Mouse (Mus musculus) forebrain, embryonic 15.5 days (tissue): ENCODE data around the gene A4galt. TPM values are rescaled to one million over a fixed set of nuclear protein-coding genes. Genes with fewer than 3 reads are reported as not detected.
A peak's percentile ranks its signal among the peaks of the same experiment; 100 is the strongest.

Experiments
- ATAC-seq: fragments of 200-750 bp; cut with Nextera tagmentation; replicated peaks from 2 replicates; pipeline ENCODE4 v1.8.0; 2017; ENCODE audit warnings: mild to moderate bottlenecking, moderate TSS enrichment, moderate library complexity
- H3K27ac ChIP-seq: fragments of 300-500 bp; sonication (generic); replicated peaks from 2 replicates; pipeline ENCODE4 v1.5.1; 2015; ENCODE audit warnings: mild to moderate bottlenecking, inconsistent platforms
- H3K27me3 ChIP-seq: fragments of 300-500 bp; sonication (generic); 2 replicates; pipeline ENCODE4 v1.6.1; 2015; ENCODE audit warnings: inconsistent platforms
- H3K36me3 ChIP-seq: fragments of 300-500 bp; sonication (generic); 2 replicates; pipeline ENCODE4 v1.6.1; 2015; ENCODE audit warnings: mild to moderate bottlenecking, inconsistent platforms
- H3K4me1 ChIP-seq: fragments of 300-500 bp; sonication (generic); 2 replicates; pipeline ENCODE4 v1.6.1; 2015; ENCODE audit warnings: inconsistent platforms
- H3K4me2 ChIP-seq: fragments of 300-500 bp; sonication (generic); replicated peaks from 2 replicates; pipeline ENCODE4 v1.6.1; 2015; ENCODE audit warnings: mild to moderate bottlenecking, inconsistent platforms
- H3K4me3 ChIP-seq: fragments of 300-500 bp; sonication (generic); 2 replicates; pipeline ENCODE4 v1.5.1; 2015; ENCODE audit warnings: mild to moderate bottlenecking, inconsistent platforms
- H3K9ac ChIP-seq: fragments of 300-500 bp; sonication (generic); replicated peaks from 2 replicates; pipeline ENCODE4 v1.6.1; 2015; ENCODE audit warnings: mild to moderate bottlenecking, inconsistent platforms
- H3K9me3 ChIP-seq: fragments of 300-500 bp; sonication (generic); 2 replicates; pipeline ENCODE4 v1.6.1; 2016; ENCODE audit warnings: inconsistent platforms
- WGBS: fragments of 180-500 bp; shearing (Covaris S2); methylation state at CpG from one replicate; pipeline ENCODE4 v1.1.7; 2015; ENCODE audit warnings: mixed read lengths; 5-methylcytosine and 5-hydroxymethylcytosine counted together
- polyA plus RNA-seq: library from polyadenylated mRNA; unstranded; fragments of >200 nt; fragmentation: Nextera tagmentation; extraction: Ambion mirVana; gene quantifications from 2 replicates; pipeline ENCODE4 v1.2.1, GENCODE M21; 2015

A4galt gene
- 1.5 and 1.7 TPM in 2 replicates for polyA plus RNA-seq

DNA sequence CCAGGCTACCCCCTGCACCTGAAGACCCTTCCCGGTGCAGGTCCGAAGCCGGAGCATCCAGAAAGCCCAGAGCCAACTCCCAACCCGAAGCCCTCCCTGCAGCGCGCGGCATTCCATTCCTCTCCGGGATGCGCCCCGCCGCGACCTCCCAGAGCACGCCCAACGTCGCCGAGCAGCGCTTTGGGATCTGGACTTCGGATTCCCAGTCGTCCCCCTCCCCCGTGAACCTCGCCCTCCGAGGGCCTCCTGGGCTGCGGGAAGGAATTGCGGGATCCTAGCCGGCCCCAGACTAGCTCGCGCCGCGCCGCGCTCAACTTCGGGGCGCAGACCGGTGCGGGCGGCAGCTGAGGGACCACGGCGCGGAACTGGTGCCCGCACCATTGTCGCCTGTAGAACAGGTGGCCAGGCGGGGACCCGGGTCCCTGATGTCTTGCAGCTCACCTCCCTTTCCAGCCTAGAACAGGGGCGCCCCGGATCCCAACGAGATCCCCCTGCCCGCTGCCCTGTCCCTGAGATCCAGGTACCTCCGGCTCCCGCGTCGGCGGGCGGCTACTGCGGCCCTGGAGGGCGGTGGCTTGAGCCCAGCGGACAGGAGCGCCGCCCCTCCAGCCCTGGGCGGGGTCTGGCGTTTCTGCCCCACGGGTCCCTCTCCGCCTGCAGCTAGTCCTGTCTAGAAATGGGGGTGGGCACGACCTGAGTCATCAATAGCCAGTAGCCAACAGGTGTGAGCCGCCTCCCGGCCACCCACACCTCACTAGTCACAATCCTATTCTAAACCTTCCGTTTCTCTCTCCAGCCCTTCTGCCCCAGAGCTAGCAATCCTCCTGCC, at the start of gene A4galt:
Gene A4galt, minus strand, starts transcription at position 599 of the 829 bp plus-strand sequence.
- H3K36me3 ChIP-seq: no peaks in the 10 kb centered on the region
- H3K4me2 ChIP-seq: peak within 1 kb of the TSS; percentile 62
- H3K27me3 ChIP-seq: peaks cover 30% of the 10 kb centered on the region
- no peak within 1 kb of the TSS for H3K27ac ChIP-seq
- no peaks in the 10 kb centered on the region for H3K9me3 ChIP-seq
- peak; percentile 35; the same call in 1 of the 2 replicates for ATAC-seq
- H3K9ac ChIP-seq: peak within 1 kb of the TSS; percentile 36; the same call in 1 of the 2 replicates
- H3K4me3 ChIP-seq: peak within 1 kb of the TSS; percentile 42
- peaks cover 12% of the 10 kb centered on the region for H3K4me1 ChIP-seq
- WGBS: 2% methylated on average over 65 of the region's 66 CpGs

DNA sequence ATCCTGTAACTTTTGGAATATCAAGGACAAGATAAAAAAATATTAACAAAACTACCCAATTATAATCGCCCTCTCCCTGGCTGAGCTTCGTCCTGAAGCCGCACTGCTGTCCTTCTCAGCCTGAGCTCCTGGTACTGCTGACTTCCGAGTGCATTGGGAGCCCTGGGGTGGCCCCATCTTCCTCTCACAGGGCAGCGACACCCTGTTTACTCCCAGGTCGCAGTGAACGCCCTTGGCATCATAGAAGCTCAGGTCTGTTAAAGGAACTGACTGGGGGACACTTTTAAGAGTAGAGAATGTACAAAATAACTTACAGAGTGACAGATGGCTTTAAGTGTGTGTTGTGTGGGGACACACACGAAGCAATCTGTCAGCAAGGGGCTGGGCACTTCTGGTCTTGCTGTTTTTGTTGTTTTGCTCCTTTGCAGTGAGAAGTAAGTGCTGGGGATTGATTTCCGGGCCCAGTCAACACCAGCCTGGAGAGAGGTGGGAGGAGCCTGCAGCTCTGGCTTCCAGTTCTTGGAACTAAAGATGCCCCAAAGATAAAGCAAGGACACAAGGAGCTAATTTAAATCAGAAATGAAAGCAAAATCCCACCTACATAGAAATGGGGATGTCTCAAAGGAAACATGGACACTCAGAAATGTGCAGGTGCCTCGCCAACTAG, 48.5 kb upstream of the A4galt start:
- H3K4me2 ChIP-seq: no peak overlapping the region
- no peak overlapping the region for H3K27ac ChIP-seq
- 58% methylated on average over 10 of the region's 10 CpGs for WGBS
- 0 out of 2 replicates have a peak, but pooled peaks cover 9% of the 10 kb centered on the region for H3K4me1 ChIP-seq
- H3K4me3 ChIP-seq: no peak overlapping the region
- H3K27me3 ChIP-seq: no peaks in the 10 kb centered on the region
- no peak overlapping the region for H3K9ac ChIP-seq
- no peaks in the 10 kb centered on the region for H3K9me3 ChIP-seq
- H3K36me3 ChIP-seq: no peaks in the 10 kb centered on the region
- ATAC-seq: no peak

DNA sequence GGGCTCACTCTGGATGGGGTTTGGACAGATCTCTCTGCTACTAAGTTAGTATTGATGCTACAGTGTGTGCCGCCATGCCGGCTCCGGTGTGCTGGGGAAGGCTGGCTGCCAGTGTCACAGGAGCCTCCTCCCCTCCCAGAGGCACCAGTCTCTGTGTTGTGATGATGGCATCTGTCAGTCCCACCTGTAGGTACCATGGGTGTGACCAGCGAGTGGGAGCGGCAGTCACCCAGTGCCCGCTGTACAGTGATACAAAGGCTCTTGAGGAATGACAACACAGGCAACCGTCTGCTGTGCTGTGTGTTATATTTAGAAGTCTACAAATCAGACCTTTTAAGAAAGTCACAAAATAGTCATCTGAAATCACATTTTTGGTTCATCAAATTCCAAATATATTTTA, 47.9 kb upstream of the A4galt start:
- no peak for ATAC-seq
- Histone ChIP-seq H3K9ac (no peak overlapping the region), H3K4me2 (no peak overlapping the region), H3K27me3 (no peaks in the 10 kb centered on the region), H3K4me1 (peaks cover 9% of the 10 kb centered on the region; the same call in 1 of the 2 replicates), H3K36me3 (no peaks in the 10 kb centered on the region), H3K9me3 (no peaks in the 10 kb centered on the region), H3K4me3 (no peak overlapping the region), H3K27ac (no peak overlapping the region)
- WGBS: 89% methylated on average over 7 of the region's 7 CpGs

DNA sequence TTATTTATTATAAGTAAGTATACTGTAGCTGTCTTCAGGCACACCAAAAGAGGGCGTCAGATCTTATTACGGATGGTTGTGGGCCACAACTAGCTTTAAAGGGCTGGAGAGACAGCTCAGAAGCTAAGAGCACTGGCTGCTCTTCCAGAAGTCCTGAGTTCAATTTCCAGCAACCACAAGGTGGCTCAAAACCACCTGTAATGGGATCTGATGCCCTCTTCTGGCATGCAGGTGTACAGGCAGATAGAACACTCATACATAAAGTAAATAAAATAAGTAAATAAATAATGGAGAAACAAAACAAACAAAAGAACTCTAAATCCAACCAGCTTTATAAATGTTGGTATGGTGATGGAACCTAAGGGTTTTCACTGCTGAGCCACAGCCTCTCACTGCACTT, 47.2 kb upstream of the A4galt start:
- WGBS: 91% methylated on average over 2 of the region's 2 CpGs
- Histone ChIP-seq H3K27me3 (no peaks in the 10 kb centered on the region), H3K36me3 (no peaks in the 10 kb centered on the region), H3K27ac (no peak overlapping the region), H3K4me1 (peaks cover 12% of the 10 kb centered on the region), H3K4me3 (no peak overlapping the region), H3K9me3 (no peaks in the 10 kb centered on the region), H3K9ac (no peak overlapping the region), H3K4me2 (no peak overlapping the region)
- no peak for ATAC-seq

DNA sequence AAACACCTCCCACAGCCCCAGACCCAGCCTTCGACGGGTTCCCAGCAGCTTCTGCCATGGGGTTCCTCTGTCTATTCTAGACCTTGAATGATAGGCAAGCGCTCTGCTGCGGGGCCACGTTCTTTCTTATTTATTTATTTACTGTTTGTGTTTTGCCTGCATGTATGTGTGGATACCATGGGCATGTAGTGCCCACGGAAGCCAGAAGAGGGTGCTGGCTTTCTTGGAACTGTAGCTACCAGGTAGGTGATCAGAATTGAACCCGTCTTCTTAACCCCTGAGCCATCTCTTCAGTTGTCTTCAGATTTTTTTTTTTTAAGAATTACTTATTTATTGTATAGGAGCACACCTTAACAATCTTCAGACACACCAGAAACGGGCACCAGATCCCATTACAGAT, 46.7 kb upstream of the A4galt start:
- no peak overlapping the region for H3K4me3 ChIP-seq
- H3K4me1 ChIP-seq: peaks cover 10% of the 10 kb centered on the region
- H3K9ac ChIP-seq: no peak overlapping the region
- no peaks in the 10 kb centered on the region for H3K27me3 ChIP-seq
- no peak for ATAC-seq
- H3K9me3 ChIP-seq: no peaks in the 10 kb centered on the region
- no peaks in the 10 kb centered on the region for H3K36me3 ChIP-seq
- H3K27ac ChIP-seq: no peak overlapping the region
- no peak overlapping the region for H3K4me2 ChIP-seq
- WGBS: 84% methylated on average over 8 of the region's 8 CpGs

DNA sequence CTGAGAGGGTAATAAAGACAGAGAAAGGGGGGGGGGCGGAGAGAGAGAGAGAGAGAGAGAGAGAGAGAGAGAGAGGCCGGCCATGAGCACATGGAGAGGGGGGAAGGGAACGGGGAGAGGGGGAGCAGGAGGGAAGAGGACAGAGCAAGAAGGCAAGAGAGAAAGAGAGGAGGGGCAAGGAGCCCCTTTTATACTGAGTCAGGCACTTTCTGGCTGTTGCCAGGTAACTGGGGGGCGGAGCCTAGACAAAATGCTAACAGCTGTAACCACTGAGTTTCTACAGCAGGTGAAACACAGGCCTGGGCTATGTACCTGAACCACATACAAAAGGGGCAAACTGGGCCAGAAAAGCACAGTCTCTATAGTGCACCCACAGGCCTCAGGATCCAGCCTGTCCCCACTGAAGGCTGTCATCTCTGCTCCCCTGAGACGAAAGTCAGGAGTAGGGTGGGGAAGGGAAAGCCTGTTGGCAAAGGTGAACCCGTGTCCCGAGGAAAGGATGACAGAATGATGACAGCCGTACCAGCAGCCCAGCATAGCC, 45.3 kb upstream of the A4galt start:
- H3K9me3 ChIP-seq: no peaks in the 10 kb centered on the region
- H3K27ac ChIP-seq: no peak overlapping the region
- H3K36me3 ChIP-seq: no peaks in the 10 kb centered on the region
- 63% methylated on average over 6 of the region's 8 CpGs for WGBS
- ATAC-seq: no peak
- H3K27me3 ChIP-seq: no peaks in the 10 kb centered on the region
- H3K9ac ChIP-seq: no peak overlapping the region
- no peak overlapping the region for H3K4me2 ChIP-seq
- peaks cover 10% of the 10 kb centered on the region for H3K4me1 ChIP-seq
- H3K4me3 ChIP-seq: no peak overlapping the region

DNA sequence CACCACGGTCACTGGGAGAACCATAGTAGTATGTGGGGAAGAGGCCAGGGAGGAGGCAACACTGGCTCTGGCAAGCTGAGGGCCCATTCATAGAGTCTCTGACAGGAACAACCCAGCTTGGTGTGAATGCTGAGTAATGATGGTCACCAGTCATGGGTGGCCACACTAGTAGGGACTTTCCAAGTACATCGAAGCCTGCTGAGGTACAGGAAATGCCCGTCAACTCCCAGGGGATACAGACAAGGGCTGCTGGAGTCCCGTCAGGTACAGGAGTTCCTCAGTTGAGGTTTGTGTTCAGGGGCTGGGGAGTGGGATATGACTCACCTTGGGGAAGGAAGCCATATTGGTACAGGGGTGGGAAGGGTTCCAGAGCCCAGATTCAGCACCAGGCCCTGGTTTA, 44.5 kb upstream of the A4galt start:
- Histone ChIP-seq H3K4me1 (peaks cover 10% of the 10 kb centered on the region), H3K9ac (no peak overlapping the region), H3K27ac (no peak overlapping the region), H3K9me3 (no peaks in the 10 kb centered on the region), H3K4me3 (no peak overlapping the region), H3K4me2 (no peak overlapping the region), H3K27me3 (no peaks in the 10 kb centered on the region), H3K36me3 (no peaks in the 10 kb centered on the region)
- 96% methylated on average over 4 of the region's 4 CpGs for WGBS
- ATAC-seq: no peak

DNA sequence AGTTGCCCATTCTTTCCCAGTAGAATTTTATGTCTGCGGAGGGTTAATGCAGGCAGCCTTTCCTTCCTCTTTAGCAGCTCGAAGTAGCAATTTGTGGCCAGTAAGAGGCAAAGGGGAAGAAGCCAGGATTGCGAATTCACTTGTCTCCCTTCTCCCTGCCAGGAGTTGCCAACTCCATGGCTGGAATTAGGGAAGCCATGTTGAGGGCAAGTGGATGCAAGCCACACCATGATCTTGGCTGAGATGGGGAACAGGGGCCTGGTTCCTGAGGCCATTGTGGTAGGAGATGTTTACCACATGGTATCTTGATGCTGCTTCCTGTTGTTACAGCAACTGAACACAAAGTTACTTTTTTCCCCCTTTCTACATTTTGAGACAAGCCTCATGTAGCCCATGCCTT, 43.4 kb upstream of the A4galt start:
- 82% methylated on average over 3 of the region's 3 CpGs for WGBS
- no peak for ATAC-seq
- no peak overlapping the region for H3K4me2 ChIP-seq
- H3K9me3 ChIP-seq: no peaks in the 10 kb centered on the region
- no peak overlapping the region for H3K9ac ChIP-seq
- no peak overlapping the region for H3K4me3 ChIP-seq
- peaks cover 7% of the 10 kb centered on the region for H3K4me1 ChIP-seq
- no peaks in the 10 kb centered on the region for H3K36me3 ChIP-seq
- H3K27me3 ChIP-seq: no peaks in the 10 kb centered on the region
- no peak overlapping the region for H3K27ac ChIP-seq

DNA sequence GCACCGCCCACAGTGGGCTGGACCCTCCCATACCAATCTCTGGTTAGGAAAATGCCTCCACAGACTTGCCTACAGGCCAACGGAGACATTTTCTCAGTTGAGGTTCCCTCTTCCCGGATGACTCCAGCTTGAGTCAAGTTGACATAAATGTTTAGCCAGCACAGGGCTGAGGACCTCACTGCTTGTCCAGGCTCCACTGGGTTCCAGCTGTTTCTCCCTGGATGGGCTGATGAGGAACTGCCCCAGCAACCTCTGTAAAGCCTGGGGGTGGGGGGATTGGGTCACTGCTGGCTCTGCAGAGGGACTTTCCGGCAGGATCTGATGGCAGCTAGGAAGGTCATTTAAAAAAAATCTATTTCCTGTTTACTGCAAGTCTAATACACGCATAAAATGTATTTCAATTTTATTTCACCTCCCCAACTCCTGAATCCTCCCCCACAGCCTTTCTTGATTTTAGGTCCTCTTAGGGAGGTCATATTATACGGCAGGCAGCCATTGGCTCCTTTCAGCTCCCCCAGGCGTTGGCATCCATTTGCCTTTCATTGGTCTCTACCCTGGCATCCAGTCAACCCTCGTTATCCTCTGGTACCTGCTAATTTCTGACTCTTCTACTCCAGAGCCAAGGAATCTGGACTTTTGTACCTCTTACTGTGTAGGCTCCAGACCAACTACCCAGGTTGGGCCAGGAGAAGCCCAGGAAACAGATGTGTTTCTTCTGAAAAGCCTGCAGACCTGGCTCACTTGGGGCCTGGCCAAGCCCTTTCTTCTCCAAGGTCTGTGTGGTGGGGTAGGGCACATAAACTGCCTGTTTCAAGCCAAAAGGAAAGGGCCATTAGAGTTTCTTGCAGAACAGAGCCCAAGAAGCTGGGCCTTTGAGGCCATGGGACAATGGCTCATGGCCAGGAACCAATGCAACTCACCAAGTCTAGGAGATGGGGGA, 42.4 kb upstream of the A4galt start:
- Histone ChIP-seq H3K4me1 (peaks cover 7% of the 10 kb centered on the region), H3K9me3 (no peaks in the 10 kb centered on the region), H3K4me2 (no peak overlapping the region), H3K36me3 (no peaks in the 10 kb centered on the region), H3K9ac (no peak overlapping the region), H3K4me3 (no peak overlapping the region), H3K27ac (no peak overlapping the region), H3K27me3 (no peaks in the 10 kb centered on the region)
- 74% methylated on average over 8 of the region's 8 CpGs for WGBS
- ATAC-seq: no peak

DNA sequence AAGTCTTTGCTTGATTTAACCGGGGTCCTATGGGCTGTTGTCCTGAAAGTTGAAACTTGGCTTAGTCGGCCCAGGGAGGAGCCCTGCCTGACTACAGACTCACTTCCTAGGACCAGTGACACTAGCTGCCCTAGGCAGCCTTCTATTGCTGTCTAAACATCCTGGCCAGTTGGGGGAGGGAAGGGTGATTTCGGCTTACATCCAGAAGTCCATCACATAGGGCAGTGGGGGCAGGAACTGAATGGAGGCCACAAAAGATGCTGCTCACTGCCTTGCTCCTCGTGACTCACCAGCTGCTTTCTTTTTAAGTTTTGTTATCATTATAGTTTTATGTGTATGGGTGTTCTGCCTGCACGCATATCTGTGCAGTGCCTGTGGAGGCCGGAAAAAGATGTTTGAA, 41.6 kb upstream of the A4galt start:
- no peak for ATAC-seq
- Histone ChIP-seq H3K27ac (no peak overlapping the region), H3K4me3 (no peak overlapping the region), H3K36me3 (no peaks in the 10 kb centered on the region), H3K4me2 (no peak overlapping the region), H3K4me1 (peaks cover 7% of the 10 kb centered on the region), H3K9ac (no peak overlapping the region), H3K9me3 (no peaks in the 10 kb centered on the region), H3K27me3 (no peaks in the 10 kb centered on the region)
- 91% methylated on average over 6 of the region's 6 CpGs for WGBS

DNA sequence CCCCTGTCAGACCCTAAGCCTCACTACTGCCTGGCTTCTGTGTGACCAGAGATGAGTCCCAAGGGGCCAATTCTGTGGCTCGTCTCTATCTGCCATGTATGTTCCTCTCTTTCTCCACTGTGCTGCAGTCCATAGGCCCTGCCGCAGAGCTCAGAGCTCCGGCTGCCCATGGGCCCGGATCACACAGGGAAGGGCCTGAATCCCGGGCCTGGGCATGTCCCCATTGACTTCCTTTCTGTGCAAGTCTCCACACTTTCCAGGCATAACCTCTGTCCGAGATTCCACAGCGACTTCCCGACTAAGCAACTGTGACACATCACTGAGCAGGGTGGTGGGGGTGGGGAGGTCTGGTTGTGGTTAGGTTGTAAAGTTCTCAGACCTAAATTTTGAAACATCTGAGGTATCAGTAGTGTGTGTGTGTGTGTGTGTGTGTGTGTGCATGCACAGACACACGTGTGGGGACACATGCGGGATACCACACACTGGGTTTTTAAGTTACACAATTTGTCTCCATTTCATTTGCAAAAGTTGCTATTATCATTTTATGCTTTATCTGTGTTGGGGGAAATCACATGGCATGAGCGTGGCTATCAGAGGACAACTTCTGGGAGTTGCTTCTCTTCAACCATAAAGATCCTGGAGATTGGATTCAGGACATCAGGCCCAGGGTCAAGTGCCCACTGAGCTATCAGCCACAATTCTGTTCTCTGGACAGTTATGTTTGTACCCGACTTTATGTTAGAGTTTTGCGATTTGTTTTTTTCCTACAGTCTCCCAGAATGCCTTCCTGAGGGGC, 40.9 kb upstream of the A4galt start:
- H3K27me3 ChIP-seq: no peaks in the 10 kb centered on the region
- H3K9me3 ChIP-seq: no peaks in the 10 kb centered on the region
- H3K36me3 ChIP-seq: no peaks in the 10 kb centered on the region
- H3K9ac ChIP-seq: no peak overlapping the region
- H3K4me3 ChIP-seq: no peak overlapping the region
- ATAC-seq: no peak
- 92% methylated on average over 13 of the region's 13 CpGs for WGBS
- no peak overlapping the region for H3K4me2 ChIP-seq
- peaks cover 7% of the 10 kb centered on the region for H3K4me1 ChIP-seq
- H3K27ac ChIP-seq: no peak overlapping the region
